ENCODE assay signal across 9 mouse cellular contexts in genomic region chr8:3645804-3646203, GRCm38 (mm10). TPM values are rescaled to one million over a fixed set of nuclear protein-coding genes. Genes with fewer than 3 reads are reported as not detected.
DNase-seq lines count a peak whose midpoint lies in the region; ATAC-seq and TF ChIP-seq lines count a peak whose summit lies in the region.
"Had no signal": no experiment of that assay in that cellular context is flagged by ENCODE, and none has a peak within 500 bp of the region (broad histone marks: within the 10 kb centered on the region; RNA-seq: fewer than 3 reads in every experiment).

No protein-coding gene starts in this region.

- H3K9me3 ChIP-seq in neural tube, embryonic 15.5 days (replicated peaks) = no peaks in the 10 kb centered on the region
- H3K9me3 ChIP-seq: heart, embryonic 13.5 days; neural tube, embryonic 12.5 days had no signal

- H3K27ac ChIP-seq in neural tube, embryonic 15.5 days (replicated peaks) = no peak overlapping the region
- H3K27ac ChIP-seq: heart, embryonic 13.5 days; neural tube, embryonic 12.5 days had no signal

- TF ChIP-seq CTCF in lung, adult 2 months (IDR thresholded peaks at IDR 0.05; ENCODE audit: insufficient read depth, low read length) = peak; percentile 36; the same call in 1 of the 2 replicates

- 18% methylated on average over 5 of the region's 5 CpGs for WGBS in lung, adult 2 months
- WGBS in neural tube, embryonic 15.5 days = 26% methylated on average over 5 of the region's 5 CpGs

- H3K27me3 ChIP-seq in neural tube, embryonic 15.5 days (replicated peaks) = no peaks in the 10 kb centered on the region

- DNase-seq in testis, postnatal 10 days (ENCODE audit: low spot score) = peak; percentile 58
- DNase-seq in testis, postnatal 14 days (ENCODE audit: low spot score) = no peak
- peak; percentile 52 for DNase-seq in adrenal gland, adult 8-10 months
- peak; percentile 58 for DNase-seq in lung, adult 2 months
- peak; percentile 73 to 78 for DNase-seq in spleen, postnatal 4 days (ENCODE audit: low spot score in 2 of 2)

- no peak for TF ChIP-seq POLR2A in lung, adult 2 months (IDR thresholded peaks at IDR 0.05; ENCODE audit: borderline replicate concordance, extremely low read depth, low read depth, low read length)

- H3K9ac ChIP-seq in neural tube, embryonic 15.5 days (replicated peaks) = no peak overlapping the region
- H3K9ac ChIP-seq: heart, embryonic 13.5 days; neural tube, embryonic 12.5 days had no signal

- H3K4me3 ChIP-seq in lung, adult 2 months (replicated peaks; ENCODE audit: extremely low read depth, low read depth, low read length) = no peak overlapping the region
- no peak overlapping the region for H3K4me3 ChIP-seq in neural tube, embryonic 15.5 days (replicated peaks)
- H3K4me3 ChIP-seq: heart, embryonic 13.5 days; neural tube, embryonic 12.5 days had no signal

- no peak overlapping the region for H3K4me2 ChIP-seq in neural tube, embryonic 15.5 days
- H3K4me2 ChIP-seq: heart, embryonic 13.5 days; neural tube, embryonic 12.5 days had no signal

- no peaks in the 10 kb centered on the region for H3K36me3 ChIP-seq in neural tube, embryonic 15.5 days
- H3K36me3 ChIP-seq: neural tube, embryonic 12.5 days had no signal

- peak; percentile 91 to 92 for ATAC-seq in hematopoietic stem cell, adult 5-6 weeks (replicated peaks in 1 of 2; ENCODE audit: insufficient read depth in 1 of 2, low FRiP score in 2 of 2, low TSS enrichment in 1 of 2, low read depth in 1 of 2, poor library complexity in 2 of 2, severe bottlenecking in 2 of 2)
- no peak for ATAC-seq in neural tube, embryonic 15.5 days (ENCODE audit: low FRiP score)

- H3K4me1 ChIP-seq in lung, adult 2 months (ENCODE audit: control insufficient read depth, insufficient read depth, low read length) = no peaks in the 10 kb centered on the region
- H3K4me1 ChIP-seq in neural tube, embryonic 15.5 days = no peaks in the 10 kb centered on the region
- H3K4me1 ChIP-seq: heart, embryonic 13.5 days; neural tube, embryonic 12.5 days had no signal

RNA-seq across cellular contexts. Expression of gene Retn, which starts 9.8 kb away (rescaled TPM):
- total RNA-seq in adrenal gland, adult 8-10 months (2022) = 100 to 1,000 TPM in 3 of 4 experiments, 10 to 100 TPM in 1; 50.2 to 152 (median 108) TPM
- total RNA-seq in hematopoietic stem cell, adult 5-6 weeks (2017) = not detected in 2 replicates
- polyA plus RNA-seq in lung, adult 2 months (2012; rRNA removed) = 6.2 and 10.8 TPM in 2 replicates
- 0.27 and 0.56 TPM in 2 replicates for polyA plus RNA-seq in neural tube, embryonic 15.5 days (2015; fragmentation: Nextera tagmentation; extraction: Ambion mirVana)
- polyA plus RNA-seq: heart, embryonic 13.5 days; neural tube, embryonic 12.5 days had no signal

RNA-seq across cellular contexts. Expression of gene Stxbp2, which starts 15.0 kb away (rescaled TPM):
- 100 to 1,000 TPM in 2 of 4 experiments, 10 to 100 TPM in 2; 76.2 to 107 (median 99.8) TPM for total RNA-seq in adrenal gland, adult 8-10 months (2022)
- total RNA-seq in hematopoietic stem cell, adult 5-6 weeks (2017) = 121 and 152 TPM in 2 replicates
- 115 and 153 TPM in 2 replicates for polyA plus RNA-seq in lung, adult 2 months (2012; rRNA removed)
- polyA plus RNA-seq in neural tube, embryonic 15.5 days (2015; fragmentation: Nextera tagmentation; extraction: Ambion mirVana) = 40.9 and 66.3 TPM in 2 replicates

RNA-seq across cellular contexts. Expression of gene Mcemp1, which starts 19.8 kb away (rescaled TPM):
- under 1 TPM in 3 of 4 experiments, not detected in 1; 0.17 to 0.40 (median 0.26) TPM for total RNA-seq in adrenal gland, adult 8-10 months (2022)
- total RNA-seq in hematopoietic stem cell, adult 5-6 weeks (2017) = 12.9 and 27.0 TPM in 2 replicates
- polyA plus RNA-seq in lung, adult 2 months (2012; rRNA removed) = 8.2 and 10.0 TPM in 2 replicates
- 0.23 and 0.28 TPM in 2 replicates for polyA plus RNA-seq in neural tube, embryonic 15.5 days (2015; fragmentation: Nextera tagmentation; extraction: Ambion mirVana)
- polyA plus RNA-seq: heart, embryonic 13.5 days had no signal

RNA-seq across cellular contexts. Expression of gene Pcp2, which starts 20.5 kb away (rescaled TPM):
- not detected for total RNA-seq in adrenal gland, adult 8-10 months (2022)
- not detected in 2 replicates for total RNA-seq in hematopoietic stem cell, adult 5-6 weeks (2017)
- not detected in 2 replicates for polyA plus RNA-seq in lung, adult 2 months (2012; rRNA removed)
- 0.11 and 0.82 TPM in 2 replicates for polyA plus RNA-seq in neural tube, embryonic 15.5 days (2015; fragmentation: Nextera tagmentation; extraction: Ambion mirVana)
- polyA plus RNA-seq: heart, embryonic 13.5 days had no signal

RNA-seq across cellular contexts. Expression of gene Pet100, which starts 24.5 kb away (rescaled TPM):
- 100 to 1,000 TPM in 1 of 4 experiments, 10 to 100 TPM in 3; 86.7 to 108 (median 94.2) TPM for total RNA-seq in adrenal gland, adult 8-10 months (2022)
- total RNA-seq in hematopoietic stem cell, adult 5-6 weeks (2017) = 209 and 215 TPM in 2 replicates
- 3.7 and 10.0 TPM in 2 replicates for polyA plus RNA-seq in lung, adult 2 months (2012; rRNA removed)
- polyA plus RNA-seq in neural tube, embryonic 15.5 days (2015; fragmentation: Nextera tagmentation; extraction: Ambion mirVana) = 86.0 and 90.1 TPM in 2 replicates

Comparison
In these comparisons a context has a peak if more than half of its experiments do, and no peak if none do; other contexts are left out.
1. RNA of gene Retn, which starts 9.8 kb away (total RNA-seq): 50.2 to 152 TPM in adrenal gland, adult 8-10 months; not detected in hematopoietic stem cell, adult 5-6 weeks; every median in the first group is over 10 times any median in the second.